Mouse (Mus musculus): ENCODE measurements at regions not wholly inside any gene's neighbourhood (a gene's known extent, or its start where the extent isn't known, plus 50 kb on each side); places are given as distances from the start of the nearest gene placed in this dataset.

- no peak for TF ChIP-seq CTCF (IDR thresholded peaks at IDR 0.05)
- TF ChIP-seq EP300 (IDR thresholded peaks at IDR 0.05): no peak
These were observed 113.6 kb upstream of the Rgma start for GRCm38 (mm10) chr7:73261750-73262149.
